ENCODE assay signal across 13 mouse cellular contexts in the genomic region with DNA sequence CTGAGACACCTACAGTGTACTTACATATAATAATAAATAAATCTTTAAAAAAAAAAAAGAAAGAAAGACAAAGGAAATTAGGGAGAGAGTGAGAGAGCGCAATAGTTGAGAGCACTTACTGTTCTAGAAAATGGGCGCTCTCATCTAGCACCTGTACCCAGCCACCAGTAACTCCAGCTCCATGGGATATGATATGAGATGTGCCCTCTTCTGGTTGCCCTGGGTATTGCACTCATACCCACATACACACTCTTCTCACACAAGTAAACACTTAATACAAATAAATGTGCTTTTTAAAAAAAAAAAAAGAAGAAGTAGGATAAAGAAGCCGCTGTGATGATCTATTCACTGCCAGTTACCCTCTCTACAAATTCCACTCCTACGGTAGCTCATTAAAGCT. TPM values are rescaled to one million over a fixed set of nuclear protein-coding genes. Genes with fewer than 3 reads are reported as not detected.
DNase-seq lines count a peak whose midpoint lies in the region; TF ChIP-seq lines count a peak whose summit lies in the region.
"Had no signal": no experiment of that assay in that cellular context is flagged by ENCODE, and none has a peak within 500 bp of the region (broad histone marks: within the 10 kb centered on the region; RNA-seq: fewer than 3 reads in every experiment).

No protein-coding gene starts in this region.

- H3K4me3 ChIP-seq in left cerebral cortex, adult 2 months = no peak overlapping the region
- H3K4me3 ChIP-seq: embryonic facial prominence, embryonic 13.5 days; hindbrain, embryonic 13.5 days; liver, embryonic 13.5 days; neural tube, embryonic 12.5 days had no signal

- TF ChIP-seq CTCF in left cerebral cortex, adult 2 months (IDR thresholded peaks at IDR 0.05) = peak; percentile 38

- intact Hi-C loops in left cerebral cortex, adult 2 months (cut with DNase I) = loop anchor here (10.0 kb wide), 1 partner anchor 202 kb away; no protein-coding TSS in a partner anchor
- intact Hi-C loops in left cerebral cortex, postnatal 36 days (cut with DNase I) = no loop called here

- no peak overlapping the region for H3K27ac ChIP-seq in left cerebral cortex, adult 2 months
- H3K27ac ChIP-seq: embryonic facial prominence, embryonic 13.5 days; hindbrain, embryonic 13.5 days; liver, embryonic 13.5 days; neural tube, embryonic 12.5 days had no signal

- no peak for DNase-seq in left cerebral cortex, adult 2 months (ENCODE audit: extremely low spot score in 1 of 2, low spot score in 2 of 2)
- no peak for DNase-seq in left cerebral cortex, postnatal 36 days (ENCODE audit: low spot score in 2 of 2)
- DNase-seq in CD4-positive helper T cell, adult 2 months (ENCODE audit: low read depth, low spot score) = peak; percentile 24
- peak; percentile 2 for DNase-seq in MEL-GATA-1-ER (ENCODE audit: extremely low read depth, low read depth)
- peak; percentile 14 for DNase-seq in naive thymus-derived CD4-positive, alpha-beta T cell, adult 2 months (ENCODE audit: low read depth)
- no peak for DNase-seq in frontal cortex, postnatal 25 days (ENCODE audit: low spot score in 2 of 2)
- DNase-seq in Muller cell, postnatal 12 days (ENCODE audit: inconsistent ontology term) = no peak
- DNase-seq: adrenal gland, postnatal 10 days; cerebellum, adult 9-10 months; liver, embryonic 13.5 days had no signal

RNA-seq across cellular contexts. Expression of a gene that starts 36.0 kb away (rescaled TPM):
- 10 to 100 TPM; 64.3 to 68.6 TPM for total RNA-seq in left cerebral cortex, adult 2 months (2021)
- 10 to 100 TPM; 69.0 to 69.4 TPM for total RNA-seq in left cerebral cortex, postnatal 36 days (2021)

Comparison
In these comparisons a context has a peak if more than half of its experiments do, and no peak if none do; other contexts are left out.
1. DNase-seq: peak in CD4-positive helper T cell, adult 2 months (single experiment), MEL-GATA-1-ER (single experiment) and naive thymus-derived CD4-positive, alpha-beta T cell, adult 2 months (single experiment); none in left cerebral cortex, adult 2 months (0 of 2), left cerebral cortex, postnatal 36 days (0 of 2), frontal cortex, postnatal 25 days (0 of 2) and Muller cell, postnatal 12 days (single experiment).